Mouse (Mus musculus) cerebellum, adult (tissue): ENCODE results near the gene G530012D18Rik.
"Not testable (repeated sequence)": the region's sequence is repeated elsewhere in the genome, so short reads cannot be mapped to it uniquely, and the experiment has no call there.

Experiments
- ATAC-seq: cut with Nextera tagmentation; 2 replicates; pipeline ENCODE4 v1.9.2; 2017; ENCODE audit warnings: mild to moderate bottlenecking, moderate library complexity, mixed read lengths; ENCODE audit not compliant: insufficient number of reproducible peaks, low FRiP score, low TSS enrichment

Gene G530012D18Rik

DNA sequence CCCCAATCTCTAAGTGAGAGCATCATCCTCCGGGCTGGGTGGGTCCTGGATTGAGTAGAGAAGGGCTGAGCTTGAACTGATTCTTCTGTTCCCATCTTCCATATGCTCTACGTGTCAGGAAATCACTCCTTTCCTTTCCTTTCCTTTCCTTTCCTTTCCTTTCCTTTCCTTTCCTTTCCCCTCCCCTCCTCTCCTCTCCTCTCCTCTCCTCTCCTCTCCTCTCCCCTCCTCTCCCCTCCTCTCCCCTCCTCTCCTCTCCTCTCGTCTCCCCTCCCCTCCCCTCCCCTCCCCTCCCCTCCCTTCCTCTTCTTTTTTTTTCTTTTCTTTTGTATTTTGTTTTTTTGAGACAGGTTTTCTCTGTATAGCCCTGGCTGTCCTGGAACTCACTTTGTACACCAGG is at the start of gene G530012D18Rik:
TSS of gene G530012D18Rik (plus strand) at position 301 of the 400 bp plus-strand sequence.
- ATAC-seq = not testable (repeated sequence)

DNA sequence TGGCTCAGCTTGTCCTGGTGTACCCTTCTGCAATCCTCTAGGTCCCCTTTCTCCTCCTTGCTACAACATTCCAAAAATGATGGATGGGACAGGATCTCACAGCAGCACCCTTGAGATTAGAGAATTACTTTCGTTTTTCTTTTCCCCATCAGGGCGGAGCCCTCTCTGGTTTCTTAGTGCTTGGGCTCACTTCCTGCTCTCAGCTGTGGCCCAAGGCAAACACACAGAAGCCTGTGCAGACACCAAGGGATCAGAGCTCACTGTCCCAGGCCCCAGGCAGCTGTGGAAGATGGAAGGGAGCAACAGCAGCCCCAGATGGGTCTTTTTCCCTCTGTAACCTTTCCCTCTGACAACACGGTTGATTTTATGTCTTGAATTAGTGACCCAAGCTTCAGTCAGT is 49.1 kb upstream of the G530012D18Rik start:
- ATAC-seq = not testable (repeated sequence)

DNA sequence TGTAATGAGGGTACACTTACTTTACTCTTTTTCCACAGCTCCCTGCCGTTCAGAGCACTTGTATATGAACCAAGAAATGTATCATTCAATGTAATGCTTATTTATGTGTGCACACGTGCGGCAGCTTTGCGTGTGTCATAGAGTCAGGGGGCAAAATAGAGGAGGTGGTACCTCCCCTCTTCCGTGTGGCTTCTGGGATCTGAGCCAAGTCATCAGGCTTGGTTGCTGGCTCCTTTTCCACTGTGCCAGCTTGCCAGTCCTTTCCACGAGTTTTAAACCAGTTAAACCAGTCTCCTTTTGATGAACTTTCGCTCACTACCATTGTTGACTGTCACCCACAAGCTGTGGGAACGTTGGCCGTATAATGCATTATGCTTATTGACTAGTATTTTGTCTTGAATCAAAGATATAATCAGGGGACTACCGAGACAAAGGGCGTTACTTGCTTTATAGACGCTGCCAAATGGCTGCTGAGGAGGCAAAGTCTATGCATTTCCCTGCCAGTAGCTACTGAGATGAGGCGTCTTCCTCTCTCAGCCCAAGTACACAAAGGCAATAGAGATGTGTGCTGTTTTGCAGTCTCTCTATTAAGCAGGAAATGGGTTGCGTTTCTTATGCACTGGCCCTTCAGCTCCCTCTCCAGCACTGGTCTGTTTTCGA is 46.9 kb upstream of the G530012D18Rik start:
- not testable (repeated sequence) for ATAC-seq

DNA sequence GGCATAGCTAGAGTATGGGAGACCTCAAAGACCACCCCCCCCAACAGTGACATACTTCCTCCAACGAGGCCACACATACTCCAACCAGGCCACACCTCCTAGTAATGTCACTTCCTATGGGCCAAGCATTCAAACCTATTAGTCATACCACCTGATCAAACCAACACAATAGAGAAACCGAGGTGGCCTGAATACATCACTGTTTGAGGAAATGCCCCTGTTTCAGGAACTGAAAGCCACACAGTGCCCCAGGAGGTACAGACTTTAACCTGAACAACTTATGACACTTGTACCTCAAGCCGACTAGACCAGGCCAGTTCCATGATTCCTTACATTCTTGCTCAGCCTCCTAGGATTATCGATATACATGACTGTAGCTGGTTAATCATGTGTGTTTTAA is 31.7 kb upstream of the G530012D18Rik start:
- not testable (repeated sequence) for ATAC-seq

DNA sequence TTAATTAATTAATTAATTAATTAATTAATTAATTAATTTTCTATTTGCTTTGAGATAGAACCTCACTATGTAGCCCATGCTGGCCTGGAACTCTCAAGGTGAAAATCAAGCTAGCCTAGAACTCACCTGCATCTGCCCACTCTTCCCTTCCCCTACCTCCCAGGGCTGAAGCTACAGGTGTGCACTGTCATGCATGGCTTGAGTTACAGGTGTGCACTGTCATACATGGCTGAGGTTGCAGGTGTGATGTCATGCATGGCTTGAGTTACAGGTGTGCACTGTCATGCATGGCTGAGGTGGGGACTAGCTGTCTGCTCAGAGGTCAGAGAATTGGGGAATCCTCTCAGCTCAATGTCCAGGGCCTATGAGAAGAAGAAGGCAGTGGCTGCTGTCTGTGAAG is 29.0 kb upstream of the G530012D18Rik start:
- not testable (repeated sequence) for ATAC-seq

DNA sequence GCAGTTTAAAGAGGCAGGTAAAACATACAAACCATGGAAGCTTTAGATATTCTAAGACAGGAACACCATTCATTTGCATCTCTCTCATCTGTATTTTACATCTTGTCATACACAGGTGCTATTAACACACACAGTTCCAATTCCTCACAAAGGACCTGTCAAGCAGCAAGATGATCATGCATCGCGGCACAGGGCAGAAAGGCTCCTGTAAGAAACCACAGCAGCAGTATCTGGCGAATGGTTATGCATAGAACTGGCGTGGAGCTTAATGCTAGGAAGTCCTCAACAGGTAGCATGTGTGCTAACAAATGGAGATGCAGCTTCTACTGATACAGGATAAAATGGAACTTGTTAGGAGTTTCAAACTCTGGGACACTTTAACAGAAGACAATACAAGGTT is 20.2 kb upstream of the G530012D18Rik start:
- ATAC-seq = not testable (repeated sequence)

DNA sequence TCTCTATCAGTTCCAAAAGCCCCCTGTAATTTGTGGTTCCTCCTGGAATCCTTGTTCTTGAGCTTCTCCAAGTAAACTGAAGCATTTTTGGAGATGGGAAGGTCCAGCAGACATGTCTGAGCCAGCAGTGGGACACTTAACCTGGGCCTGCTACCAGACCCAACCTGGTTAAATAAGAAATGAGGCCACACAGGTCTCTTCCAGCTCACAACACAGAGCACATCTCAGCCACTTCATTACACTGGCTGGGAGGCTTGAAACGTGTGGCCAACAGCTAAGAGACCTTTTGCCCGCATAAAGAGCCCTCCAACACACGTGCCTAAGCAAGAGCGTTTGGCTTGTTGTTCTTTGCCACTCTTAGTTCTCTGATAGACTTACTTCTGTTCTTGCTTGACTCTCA is 1.9 kb upstream of the G530012D18Rik start:
- ATAC-seq = not testable (repeated sequence)

DNA sequence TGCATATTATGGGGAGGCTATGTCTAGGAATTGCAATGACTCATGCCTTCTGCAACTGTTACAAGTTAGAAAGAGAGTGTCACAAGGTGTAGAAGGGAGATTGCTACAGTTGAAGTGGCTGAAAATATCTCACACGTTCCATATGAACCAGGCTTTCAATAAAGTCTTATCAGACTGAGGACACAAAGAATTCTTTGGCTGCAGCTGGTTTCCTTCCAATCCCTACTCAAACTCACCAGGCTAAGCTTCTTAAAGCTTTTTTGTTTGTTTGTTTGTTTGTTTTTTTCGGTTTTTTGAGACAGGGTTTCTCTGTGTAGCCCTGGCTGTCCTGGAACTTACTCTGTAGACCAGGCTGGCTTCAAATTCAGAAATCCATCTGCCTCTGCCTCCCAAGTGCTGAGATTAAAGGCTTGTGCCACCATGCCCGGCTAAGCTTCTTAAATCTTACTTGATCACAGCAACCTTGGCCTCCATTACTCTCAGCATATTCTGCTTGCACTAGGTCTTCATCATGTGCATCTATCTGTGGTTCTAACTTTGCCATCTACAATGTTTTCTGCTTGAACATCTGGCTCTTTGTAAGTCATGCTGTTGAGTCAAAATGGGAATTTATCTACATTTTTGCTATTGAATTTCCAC is 3.0 kb downstream of the G530012D18Rik start:
- not testable (repeated sequence) for ATAC-seq

DNA sequence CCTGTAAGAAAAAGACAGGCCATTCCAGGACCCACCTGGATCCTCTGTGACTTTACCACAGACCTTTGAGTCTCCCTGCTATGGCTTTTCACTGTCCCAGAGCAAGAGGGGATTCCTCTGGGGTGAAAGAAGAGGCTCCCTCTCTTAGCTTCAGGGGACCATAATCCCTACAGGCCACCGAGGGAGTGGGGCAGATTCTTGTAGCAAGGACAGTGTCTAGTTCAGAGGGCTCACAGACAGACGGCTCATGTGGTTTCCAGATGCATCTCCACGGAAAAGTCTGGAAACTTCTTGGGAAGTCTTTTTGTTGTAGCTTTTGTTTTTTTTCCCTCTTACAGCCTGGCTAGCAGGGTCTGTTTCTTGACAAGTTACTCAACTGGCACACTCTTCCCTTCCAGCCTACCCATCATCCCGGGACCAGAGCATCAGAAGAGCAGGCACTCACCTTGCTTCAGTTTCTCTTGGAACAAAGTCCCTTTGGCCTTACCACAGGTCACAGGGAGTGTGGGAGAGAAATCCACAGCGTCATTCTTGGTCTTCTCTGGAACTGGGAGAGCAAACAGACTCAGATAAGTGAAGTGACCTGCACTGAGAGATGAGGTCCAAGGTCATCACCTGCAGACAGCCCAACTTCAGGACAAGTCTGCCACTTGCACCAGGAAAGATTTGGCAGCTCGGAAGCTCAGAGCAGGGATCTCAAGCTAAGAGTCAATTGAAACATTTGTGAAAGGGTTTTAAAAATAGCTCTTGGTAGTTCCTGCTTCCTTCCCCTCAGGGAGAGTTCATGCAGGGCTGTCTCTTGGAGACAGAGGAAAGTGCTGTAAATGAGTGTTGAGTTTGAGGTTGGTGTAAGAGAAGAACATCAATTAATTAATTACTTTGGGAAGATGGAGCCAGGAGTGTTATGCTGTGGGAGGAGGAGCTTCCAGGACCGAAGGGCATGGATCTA is 4.0 kb downstream of the G530012D18Rik start:
- peak; percentile 56; the same call in 1 of the 2 replicates for ATAC-seq

DNA sequence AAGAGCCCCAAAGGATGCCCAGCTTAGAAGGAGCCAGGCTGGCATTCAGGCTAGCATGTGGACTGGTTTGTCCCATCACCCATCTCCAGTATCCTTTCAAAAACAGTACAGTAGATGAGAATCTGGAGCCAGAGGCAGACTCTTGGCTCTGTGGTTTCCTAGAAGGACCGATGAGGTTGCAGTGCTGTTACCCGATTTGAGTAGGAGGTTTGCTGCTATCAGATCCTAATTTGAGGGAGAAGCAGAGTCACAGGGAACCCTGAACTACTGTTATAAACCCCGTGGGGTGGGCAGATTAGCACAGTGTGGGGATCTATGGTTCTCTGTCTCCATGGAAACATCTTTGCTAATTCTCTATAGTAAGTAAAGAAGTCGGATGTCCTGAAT is 4.7 kb downstream of the G530012D18Rik start:
- ATAC-seq = peak; percentile 61; the same call in 1 of the 2 replicates

DNA sequence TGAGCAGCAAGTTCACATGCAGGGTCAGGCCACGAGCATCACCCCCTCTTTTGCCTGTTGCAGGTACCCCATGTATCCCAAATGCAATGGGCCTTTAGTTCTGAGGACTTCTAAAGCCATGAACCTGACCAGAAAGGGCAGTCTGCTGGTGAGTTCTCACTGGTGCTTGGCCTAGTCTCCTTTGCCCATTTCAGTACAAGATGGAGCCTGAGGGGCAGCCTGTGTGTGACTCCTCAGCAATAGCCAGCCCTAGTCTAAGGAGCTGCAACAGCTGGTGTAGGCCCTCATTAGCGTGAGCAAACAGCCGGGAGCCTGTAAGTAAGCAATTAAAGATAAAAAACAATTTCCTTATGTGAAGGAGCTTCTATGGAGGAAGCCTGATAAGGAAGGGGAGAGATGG is 5.1 kb downstream of the G530012D18Rik start:
- peak; percentile 20; the same call in 1 of the 2 replicates for ATAC-seq

DNA sequence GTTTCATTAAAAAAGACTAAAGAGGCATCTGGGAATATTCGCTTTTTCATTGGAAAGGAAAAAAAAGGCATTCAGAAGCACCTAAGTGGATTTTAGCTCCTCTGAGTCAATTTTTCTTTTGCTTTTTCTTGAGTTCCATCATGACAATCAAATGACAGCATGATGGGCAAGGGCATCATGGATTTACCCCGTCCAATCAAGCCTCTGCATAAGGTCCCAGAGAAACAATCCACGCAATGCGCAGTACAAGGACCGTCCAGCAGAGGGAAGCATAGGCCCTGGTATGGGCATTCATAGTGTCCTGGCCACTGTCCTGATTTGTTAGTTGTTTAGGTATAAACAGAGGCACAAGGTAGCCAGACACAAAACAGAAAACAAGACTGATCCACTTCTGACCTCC is 6.0 kb downstream of the G530012D18Rik start:
- not testable (repeated sequence) for ATAC-seq

DNA sequence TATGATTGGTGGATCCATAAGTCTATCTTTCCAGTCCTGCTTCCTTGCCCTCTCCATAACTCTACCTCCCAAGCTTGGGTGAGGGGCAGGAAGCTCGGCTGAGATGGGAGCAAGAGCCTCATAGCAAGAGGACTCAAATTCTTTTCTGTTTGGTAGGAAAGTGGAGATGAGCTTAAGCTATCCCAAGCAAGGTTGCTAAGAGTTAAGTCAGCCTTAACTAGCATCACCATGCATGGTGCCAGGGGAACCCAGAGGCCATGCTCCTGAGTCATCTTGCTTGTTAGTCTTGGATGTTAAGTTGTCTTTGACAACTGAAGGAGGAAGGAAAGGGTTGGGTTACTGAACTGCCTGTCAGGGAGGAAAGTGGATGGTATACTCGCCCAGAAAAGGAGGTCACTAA is 13.2 kb downstream of the G530012D18Rik start:
- not testable (repeated sequence) for ATAC-seq

DNA sequence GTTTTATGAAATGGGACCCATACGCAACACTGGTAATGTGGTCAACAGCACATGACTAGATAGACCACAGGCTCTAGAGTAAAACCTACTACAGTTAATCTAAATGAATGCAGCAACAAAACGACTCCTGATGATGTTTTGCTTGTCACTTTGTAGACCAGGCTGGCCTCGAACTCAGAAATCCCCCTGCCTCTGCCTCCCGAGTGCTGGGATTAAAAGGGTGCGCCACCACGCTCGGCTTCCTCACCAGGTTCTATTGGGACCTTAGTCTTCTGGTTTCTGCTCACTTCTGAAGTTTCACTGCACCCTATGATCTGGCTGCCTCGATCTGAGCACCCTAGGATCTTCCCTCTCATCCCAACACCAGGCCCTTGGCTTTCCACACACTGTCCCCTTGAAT is 17.1 kb downstream of the G530012D18Rik start:
- not testable (repeated sequence) for ATAC-seq

DNA sequence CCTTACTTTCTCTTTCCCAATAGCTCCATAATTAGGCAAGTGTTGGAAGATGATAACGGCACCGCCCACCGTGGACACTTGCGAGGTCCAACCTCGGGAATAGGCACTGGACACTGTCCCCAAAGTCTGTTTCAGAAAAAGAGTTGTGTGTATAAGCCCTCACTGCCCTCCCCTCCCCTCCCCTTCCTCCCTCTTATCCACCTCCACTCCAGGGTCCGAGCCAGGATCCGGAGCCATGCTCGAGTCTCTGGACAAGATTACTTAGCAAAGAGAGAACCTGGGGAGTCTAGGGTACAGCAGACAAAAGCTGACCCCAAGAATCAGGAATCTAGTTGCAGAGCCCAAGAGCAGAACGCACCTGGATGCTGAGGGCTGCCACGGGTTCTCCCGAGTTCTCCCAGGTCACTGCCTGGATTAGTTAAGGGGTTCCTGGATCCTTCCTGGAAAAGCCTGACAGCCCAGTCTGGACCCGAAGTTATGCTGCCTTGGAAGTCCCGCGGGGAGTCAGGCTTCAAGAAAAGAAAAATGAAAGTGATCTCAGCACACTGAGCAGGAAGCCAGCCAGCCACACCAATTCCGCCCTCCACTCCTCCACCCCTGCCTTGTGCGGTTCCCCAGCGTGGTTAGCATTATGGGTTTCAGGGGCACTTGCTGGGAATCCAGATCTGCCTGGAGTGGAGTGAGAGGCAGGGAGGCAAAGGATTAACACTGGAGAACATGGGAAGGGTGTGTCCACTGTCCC is 23.0 kb downstream of the G530012D18Rik start, which contains the start of gene Sp110:
TSS of gene Sp110 (minus strand) at position 547 of the 742 bp plus-strand sequence.
- ATAC-seq = not testable (repeated sequence)

DNA sequence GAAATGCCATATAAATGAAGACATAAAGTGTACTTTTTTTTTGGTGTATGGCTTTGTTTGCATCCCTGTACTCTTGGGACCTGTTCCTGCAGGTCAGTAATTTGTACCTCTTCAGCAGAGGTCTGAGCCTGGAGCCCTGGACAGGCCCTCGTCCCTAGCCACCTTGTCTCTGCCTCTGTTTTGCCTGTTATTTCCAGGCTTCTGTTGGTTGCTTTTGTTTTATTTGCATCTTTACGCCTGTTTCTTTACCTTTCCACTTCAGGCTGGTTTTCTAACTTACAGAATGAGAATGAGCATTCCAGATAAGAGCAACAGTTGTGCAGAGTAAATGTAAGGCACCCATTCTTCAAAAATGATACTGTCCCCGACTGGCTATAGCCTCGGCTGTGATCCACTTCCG is 24.6 kb downstream of the G530012D18Rik start, which contains the start of gene Sp140:
TSS of gene Sp140 (plus strand) at position 301 of the 400 bp plus-strand sequence.
- not testable (repeated sequence) for ATAC-seq

DNA sequence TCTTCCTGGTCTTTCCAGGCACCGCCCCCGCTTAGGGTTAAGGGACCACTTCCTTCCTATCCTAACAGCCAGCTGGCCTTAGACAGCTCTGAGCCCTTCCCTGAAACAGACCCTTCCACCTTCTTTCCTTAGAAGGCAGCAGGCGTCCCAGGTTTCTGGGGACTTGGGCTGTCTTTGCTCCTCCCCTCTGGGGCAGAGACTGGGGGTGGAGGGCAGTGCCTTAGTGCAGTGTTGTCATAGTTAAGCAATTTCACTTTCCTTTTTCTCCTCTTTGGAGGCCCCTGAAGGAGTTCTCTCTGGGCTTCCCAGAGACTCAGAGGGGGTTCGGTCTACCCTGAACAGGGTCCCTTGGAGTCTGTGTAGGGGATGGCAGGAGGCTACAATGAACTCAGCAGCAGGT is 25.3 kb downstream of the G530012D18Rik start:
- not testable (repeated sequence) for ATAC-seq

DNA sequence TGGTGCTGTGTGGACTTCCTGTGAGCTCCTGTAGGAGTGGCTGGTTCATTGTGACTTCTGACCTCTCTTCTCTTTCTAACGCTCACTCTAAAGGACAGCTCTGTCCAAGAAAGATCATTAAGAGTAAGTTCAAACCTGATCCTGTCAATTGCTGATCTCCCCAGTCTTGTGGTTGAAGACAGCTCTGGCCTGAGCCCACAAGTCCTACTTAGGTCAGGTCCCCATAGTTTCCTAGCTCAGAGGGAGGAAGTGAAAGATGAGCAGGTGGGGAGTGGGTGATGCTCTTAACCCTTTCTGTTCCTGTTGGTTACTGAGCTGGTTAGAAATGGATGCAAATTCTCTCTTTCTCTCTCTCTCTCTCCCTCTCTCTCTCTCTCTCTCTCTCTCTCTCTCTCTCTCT is 28.9 kb downstream of the G530012D18Rik start:
- ATAC-seq = not testable (repeated sequence)

DNA sequence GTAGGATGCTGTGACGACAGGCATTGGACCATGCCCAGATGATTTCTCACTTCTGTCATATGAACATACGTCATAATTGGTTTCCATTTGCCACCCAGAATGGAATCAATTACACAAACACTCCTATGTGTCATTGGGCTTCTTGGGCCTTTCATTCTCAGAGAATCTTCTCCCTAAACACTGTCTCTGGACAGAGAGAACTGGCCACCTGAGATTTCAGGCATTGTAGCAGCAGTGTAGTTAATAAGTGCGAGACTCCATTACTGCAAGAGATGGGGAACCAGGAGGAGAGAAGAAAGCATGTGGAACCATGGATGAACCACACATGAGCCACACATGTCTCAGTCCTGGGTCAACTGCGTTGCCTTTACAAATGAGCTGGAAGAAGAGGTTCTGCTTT is 32.9 kb downstream of the G530012D18Rik start:
- ATAC-seq = not testable (repeated sequence)

DNA sequence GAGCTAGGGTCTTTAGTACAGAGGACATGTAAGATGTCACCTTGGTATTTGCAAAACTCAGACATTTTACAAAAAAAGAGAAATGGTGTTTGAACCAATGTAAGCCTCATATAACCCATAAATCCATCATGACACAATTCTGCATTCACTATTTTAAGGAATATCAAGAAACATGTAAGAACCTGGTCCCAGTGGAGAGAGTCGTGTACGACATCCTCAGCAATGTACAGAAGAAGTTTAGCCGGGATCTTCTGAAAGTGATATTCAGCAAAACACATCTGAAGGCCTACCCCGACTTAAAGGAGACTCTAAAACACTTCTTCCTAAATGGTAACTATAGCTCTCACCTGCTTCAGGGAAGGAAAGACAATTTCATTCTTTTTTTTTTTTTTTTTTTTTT is 35.1 kb downstream of the G530012D18Rik start:
- not testable (repeated sequence) for ATAC-seq
